Mouse (Mus musculus): ENCODE data around the gene Iqcf6.
"Not testable (repeated sequence)": the region's sequence is repeated elsewhere in the genome, so short reads cannot be mapped to it uniquely, and the experiment has no call there.

Gene Iqcf6

DNA sequence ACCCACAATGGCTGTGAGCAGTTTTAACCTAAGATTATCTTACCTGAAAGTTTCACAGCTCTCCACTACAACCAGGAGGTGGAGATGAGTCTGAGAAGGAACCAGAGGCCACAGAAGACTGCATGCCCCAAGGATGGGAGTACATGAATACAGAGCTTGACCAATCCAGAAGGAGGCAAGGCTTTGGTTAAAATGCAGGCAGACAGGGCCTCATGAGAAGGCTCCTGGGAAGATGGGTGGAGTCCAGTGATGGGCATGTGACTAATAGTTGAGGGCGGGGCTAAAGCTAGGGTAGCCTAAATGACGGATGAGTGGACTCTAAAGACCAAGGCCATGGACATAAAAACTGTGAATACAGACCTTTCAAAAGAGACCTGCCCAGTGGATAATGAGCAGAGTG lies at the start of gene Iqcf6:
Gene Iqcf6 (plus strand): TSS at position 301 of the 400 bp plus-strand sequence.
- DNase-seq (ENCODE audit: extremely low spot score, low read depth, low spot score), result no peak

DNA sequence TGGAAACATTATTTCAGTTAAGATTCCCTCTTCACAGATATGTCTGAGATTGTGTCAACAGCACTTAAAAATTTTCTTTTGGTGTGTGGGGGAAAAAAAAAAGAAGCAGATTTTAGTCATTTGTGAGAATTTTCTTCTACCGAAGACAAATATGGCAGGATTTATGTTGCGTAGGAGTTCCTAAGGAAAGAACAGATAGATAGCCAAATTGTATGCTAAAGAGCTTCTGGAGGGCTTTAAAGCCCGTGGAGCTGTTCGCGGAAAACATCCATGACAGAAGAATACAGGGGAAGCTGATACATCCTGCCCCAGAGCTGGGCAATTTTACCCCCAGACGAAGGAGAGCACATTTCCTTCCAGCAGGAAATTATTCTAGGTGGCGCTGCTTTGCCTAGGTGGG lies 46.4 kb upstream of the Iqcf6 start:
- no peak for DNase-seq (ENCODE audit: extremely low spot score, low read depth, low spot score)

DNA sequence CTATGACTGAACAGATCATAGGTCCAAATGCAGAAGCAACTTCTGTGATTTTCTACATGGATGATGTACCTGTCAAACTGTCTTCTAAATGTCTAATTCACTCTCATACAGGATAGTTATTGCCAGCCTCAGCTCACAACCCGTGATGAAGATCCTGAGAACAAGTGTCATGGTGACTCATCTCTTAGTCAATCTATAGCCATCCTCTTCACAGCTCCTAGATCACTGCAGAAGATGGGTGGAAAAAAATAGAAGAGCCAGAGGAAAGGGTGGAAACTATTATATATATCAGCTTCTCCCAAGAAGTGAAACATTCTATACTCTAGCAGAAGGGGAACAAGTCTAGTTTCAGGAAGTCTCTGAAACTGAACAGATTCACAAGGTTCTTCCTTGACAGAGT lies 43.8 kb upstream of the Iqcf6 start:
- DNase-seq (ENCODE audit: extremely low spot score, low read depth, low spot score), result no peak

DNA sequence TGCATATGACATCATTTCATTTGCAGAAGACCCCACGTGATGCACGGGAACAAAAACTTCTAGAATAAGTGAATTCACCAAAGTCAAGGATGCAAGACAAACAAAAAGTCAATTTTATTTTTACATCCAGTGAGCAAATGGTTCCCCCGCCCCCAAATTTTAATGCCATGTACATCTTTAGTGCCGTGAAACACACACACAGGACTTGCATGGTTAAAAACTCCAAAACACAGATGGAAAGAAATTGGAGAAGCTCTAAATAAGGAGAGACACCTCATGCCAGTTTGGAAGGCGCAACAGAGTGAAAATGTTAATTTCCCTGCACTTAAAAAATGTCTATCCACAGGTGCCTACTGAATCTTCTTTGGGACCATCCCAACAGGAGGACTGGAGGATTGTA lies 34.2 kb upstream of the Iqcf6 start:
- DNase-seq (ENCODE audit: extremely low spot score, low read depth, low spot score), result no peak

DNA sequence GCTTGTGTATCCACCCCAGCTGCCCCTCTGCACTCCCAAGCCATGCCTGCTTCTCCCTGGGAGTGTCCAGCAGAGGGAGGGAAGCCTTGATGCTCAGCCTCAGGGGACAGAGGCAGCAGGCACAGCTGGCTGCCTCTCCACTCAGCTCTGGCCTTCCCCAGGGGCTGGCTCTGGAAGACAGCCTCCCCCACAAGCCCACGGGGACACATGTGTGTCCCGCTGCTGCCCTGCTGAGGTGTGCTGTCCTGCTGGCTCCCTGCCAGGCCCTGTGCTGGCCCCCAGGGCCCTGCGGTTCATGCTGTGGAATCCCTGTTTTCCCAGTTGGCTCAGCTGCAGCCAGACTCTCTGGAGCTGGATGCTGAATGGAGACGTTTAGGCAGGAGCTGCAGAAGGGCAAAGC lies 31.0 kb upstream of the Iqcf6 start:
- DNase-seq (ENCODE audit: extremely low spot score, low read depth, low spot score), result not testable (repeated sequence)

DNA sequence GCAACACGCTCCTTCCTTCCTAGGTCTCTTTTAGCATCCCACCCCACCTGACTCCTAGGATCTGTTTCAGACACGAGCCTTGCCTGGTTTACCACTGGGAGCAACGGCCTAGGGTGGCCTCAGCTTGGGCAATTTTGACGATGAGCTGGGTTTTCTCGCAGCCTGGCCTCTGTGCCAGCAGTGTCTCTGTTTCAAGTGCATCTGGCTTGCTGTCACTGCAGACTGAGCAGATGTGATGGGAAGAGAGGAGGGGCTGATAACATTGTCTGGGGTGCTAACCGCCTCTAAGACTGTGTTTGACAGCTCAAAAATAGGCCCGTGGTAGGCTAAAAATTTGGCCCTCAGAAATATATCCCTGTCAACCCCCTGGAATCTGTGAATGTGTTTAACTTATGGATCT lies 30.5 kb upstream of the Iqcf6 start:
- DNase-seq (ENCODE audit: extremely low spot score, low read depth, low spot score), result no peak

DNA sequence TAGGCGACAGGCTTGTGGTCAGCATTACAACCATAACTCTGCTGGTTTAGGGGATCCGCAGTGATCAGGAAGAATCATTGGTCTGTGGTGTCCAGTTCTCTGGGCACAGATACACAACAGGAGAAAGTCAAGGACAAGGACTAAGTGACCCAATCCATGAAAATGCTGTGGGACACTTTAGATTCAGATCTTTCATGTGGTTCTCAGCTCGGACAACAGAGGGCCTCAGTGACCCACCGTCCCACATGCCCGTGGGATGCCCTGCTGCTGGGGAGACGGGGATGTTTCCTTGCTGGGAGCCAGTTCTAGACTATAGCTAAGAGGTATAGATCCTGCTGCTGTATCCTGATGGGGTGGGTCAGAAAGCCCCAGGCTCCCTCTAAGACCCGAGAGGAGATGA lies 27.9 kb upstream of the Iqcf6 start:
- no peak for DNase-seq (ENCODE audit: extremely low spot score, low read depth, low spot score)

DNA sequence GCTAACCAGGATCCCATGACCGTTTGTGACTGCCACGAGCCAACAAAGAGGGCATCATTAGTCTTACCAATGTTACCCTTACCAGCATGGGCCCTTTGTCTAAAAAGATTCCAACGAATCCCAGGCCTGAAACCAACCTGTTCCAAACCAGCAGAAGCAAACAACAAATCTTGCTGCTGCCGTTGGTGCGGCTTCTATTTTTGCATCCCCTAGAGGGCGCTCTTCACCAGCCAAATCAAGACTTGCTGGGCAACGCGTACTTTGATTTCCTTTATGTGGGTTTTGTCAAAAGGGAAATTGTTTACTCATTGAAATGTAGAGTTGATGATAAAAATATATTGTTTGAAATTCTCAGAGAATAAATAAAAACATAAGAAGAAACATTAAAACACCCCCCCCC lies 25.8 kb upstream of the Iqcf6 start:
- peak; percentile 26 for DNase-seq (ENCODE audit: extremely low spot score, low read depth, low spot score)

DNA sequence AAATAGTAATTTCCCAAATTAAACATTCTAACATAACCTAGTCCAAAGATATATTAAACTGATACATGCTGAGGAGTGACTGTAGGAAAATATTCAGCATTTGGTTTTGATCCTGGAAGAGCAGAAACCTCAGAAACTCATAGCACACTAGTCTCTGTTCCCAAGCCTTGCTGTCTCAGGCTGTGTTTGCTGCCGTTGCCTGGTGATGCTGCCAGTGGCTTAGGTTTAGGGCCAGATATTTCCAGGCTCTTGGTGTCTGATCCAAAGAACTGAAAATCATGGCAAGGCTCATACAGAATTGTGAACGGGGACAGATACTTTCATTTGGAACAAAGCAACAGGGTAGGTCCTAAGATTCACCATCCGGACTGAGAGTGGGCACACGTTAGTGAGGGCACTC lies 15.7 kb upstream of the Iqcf6 start:
- DNase-seq (ENCODE audit: extremely low spot score, low read depth, low spot score), result no peak

DNA sequence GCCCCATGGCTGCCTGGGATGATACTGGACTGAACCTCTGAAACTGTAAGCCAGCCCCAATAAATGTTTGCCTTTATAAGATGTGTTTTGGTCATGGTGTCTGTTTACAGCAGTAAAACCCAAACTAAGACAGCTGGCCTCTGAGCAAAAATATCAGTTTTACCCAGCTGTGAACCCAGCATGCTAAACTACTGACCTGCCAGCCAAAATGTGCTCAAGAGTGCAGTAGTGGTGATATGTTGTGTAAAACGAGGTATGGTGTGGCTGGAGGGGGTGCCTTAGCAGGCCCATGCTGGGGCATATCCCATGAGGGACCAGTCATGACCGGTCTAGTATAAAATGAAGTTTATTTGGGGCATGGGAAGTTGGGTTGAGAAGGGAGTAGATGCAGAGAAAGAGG lies 12.4 kb upstream of the Iqcf6 start:
- DNase-seq (ENCODE audit: extremely low spot score, low read depth, low spot score), result no peak

DNA sequence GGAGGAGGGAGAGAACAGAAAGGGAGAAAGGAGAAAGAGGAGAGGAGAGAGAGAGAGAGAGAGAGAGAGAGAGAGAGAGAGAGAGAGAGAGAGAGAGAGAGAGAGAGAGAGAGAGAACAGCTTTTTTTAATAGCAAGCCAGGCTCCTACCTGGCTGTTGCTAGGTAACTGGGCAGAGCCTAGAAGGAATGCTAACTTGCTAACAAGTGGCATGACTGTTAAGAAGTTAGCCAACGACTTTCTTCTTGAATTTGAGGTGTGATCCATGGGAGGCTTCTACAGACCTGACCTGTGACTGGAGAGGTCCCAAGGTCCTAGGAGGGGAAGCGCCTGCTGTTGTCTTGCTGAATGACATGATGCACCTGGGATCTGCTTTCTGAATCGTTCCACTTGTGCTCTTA lies 11.8 kb upstream of the Iqcf6 start:
- no peak for DNase-seq (ENCODE audit: extremely low spot score, low read depth, low spot score)

DNA sequence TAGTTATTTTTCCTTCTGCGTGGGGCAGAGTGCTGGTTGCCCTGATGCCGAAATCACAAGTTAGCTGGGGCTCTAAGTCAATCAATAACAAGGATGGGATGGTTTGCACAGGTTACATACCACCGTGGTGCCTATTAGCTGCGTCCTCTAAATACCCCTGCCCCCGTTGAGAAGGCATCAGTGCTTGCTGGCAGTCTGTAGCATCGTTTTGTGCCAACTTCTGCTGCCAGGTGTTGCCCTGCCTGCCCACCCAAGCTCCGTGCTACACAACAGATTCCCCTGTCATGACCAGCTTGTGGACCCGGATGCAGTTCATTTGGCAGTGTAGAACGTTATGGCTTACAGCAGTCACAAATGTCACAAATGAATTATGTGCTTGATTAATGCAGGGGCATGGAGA lies 10.1 kb upstream of the Iqcf6 start:
- DNase-seq (ENCODE audit: extremely low spot score, low read depth, low spot score), result no peak

DNA sequence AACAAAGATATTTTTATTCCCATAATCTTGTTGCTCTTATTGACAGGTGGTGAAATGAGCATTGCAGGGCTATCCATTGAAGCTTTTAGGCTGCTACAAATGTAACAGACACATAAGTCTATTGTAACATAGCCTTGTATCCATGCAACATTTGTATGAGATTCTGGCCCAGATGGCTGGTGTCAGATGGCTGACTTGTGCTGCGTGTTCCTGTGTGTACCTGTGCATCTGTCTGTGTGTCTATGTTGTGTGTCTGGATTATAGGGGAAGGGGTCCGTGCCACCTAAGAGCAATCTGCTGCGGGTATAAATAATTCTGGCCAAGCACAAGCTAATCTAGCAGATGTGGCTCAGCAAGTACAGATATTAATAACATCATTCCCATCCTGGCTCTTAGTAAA lies 8.9 kb upstream of the Iqcf6 start:
- no peak for DNase-seq (ENCODE audit: extremely low spot score, low read depth, low spot score)

DNA sequence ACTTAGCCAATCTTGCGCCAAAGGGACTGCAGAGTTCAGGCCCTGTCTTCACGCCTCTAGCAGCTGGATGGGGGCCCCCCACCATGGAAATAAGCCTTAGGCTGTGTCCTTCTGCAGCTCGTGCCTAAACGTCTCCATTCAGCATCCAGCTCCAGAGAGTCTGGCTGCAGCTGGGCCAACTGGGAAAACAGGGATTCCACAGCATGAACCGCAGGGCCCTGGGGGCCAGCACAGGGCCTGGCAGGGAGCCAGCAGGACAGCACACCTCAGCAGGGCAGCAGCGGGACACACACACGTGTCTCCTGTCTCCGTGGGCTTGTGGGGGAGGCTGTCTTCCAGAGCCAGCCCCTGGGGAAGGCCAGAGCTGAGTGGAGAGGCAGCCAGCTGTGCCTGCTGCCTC lies 1.4 kb downstream of the Iqcf6 start:
- DNase-seq (ENCODE audit: extremely low spot score, low read depth, low spot score), result not testable (repeated sequence)

DNA sequence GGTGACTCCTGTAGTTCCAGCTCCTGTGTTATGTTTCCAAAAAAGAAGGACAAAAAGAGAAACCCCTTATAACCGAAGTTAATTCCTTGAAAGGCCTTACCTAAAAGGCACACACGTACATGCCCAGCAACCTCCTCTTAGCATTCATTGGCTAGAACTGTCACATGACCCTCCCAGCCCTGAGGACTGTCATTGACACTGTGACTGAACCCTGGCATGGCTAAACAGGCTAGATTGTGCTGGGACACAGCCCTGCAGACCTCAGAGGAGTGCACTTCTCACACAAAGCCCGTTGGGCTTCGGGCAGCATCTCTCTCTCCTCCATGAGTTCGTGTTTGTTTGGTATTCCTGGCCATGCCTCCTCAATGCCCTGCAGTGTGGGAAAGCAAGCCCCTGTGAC lies 5.8 kb downstream of the Iqcf6 start:
- DNase-seq (ENCODE audit: extremely low spot score, low read depth, low spot score), result no peak

DNA sequence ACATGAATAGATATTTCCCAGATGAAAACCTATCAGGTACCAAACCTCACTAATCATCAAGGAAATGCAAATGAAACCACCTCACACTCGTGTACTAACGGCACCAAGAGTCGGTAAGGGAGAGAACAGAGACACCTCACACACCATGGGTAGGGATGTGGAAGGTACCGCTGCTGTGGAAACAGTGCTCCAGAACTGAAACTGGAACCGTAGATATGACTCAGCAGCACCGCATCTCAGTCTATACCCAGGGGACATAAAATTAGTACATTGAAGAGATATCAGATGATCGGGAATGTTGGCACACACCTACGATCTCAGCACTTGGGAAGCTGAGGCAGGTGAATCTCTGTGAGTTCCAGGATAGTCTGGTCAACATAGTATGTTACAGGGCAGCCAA lies 11.8 kb downstream of the Iqcf6 start:
- no peak for DNase-seq (ENCODE audit: extremely low spot score, low read depth, low spot score)

DNA sequence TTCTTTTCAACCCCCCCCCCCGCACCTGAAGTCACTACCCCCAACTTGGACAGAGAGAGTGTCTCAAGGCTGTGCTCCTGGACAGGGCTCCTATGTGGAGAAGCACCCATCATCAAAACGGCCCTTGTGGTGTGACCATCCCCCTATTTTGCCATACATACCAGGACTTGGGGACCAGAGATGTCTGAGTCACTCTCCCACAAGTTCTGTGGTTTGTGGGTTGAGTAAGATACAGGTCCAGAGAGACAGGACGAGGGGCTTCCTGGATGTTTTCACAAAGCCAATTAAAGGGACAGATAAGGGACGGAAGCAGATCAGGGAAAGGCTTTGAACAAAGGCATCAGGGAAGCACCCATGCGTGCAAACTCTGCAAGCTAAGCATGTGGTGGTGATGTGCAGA lies 15.0 kb downstream of the Iqcf6 start:
- DNase-seq (ENCODE audit: extremely low spot score, low read depth, low spot score), result no peak

DNA sequence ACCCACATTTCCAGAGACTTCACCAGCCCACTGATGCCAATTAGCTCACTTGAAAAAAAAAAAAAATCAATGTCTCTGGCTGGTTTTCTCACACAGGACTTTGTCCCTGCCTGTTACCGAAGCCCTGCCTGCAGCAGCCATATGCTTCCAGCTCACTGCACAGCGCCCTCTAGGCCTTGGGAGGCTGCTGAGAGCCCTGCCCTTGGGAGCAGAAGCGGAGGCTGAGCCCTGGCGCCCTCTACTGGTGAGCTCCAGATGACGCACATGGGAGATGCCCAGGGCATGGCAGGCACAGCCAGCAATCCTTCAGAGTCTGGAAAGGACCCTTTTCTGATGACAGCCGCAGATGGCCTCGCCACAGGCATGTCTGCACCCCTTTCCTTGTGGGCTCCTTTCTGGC lies 16.7 kb downstream of the Iqcf6 start:
- peak; percentile 50 for DNase-seq (ENCODE audit: extremely low spot score, low read depth, low spot score)

DNA sequence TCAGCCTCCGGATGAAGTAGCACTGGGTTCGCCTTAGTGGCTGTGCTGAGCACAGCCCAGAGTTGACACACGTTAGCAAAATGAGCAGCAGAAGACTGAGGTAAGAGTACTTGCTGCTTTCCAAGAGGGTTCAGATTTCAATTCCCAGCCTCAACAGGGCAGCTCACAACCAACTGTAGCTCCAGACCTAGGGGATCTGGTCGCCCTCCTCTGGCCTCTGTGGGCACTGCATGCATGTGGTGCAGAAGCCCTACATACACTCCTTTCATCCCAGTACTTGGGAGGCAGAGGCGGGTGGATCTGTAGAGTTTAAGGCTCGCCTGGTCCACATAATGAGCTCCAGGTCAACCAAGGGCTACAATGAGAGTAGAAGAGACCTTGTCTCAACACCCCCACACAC lies 17.4 kb downstream of the Iqcf6 start:
- no peak for DNase-seq (ENCODE audit: extremely low spot score, low read depth, low spot score)

DNA sequence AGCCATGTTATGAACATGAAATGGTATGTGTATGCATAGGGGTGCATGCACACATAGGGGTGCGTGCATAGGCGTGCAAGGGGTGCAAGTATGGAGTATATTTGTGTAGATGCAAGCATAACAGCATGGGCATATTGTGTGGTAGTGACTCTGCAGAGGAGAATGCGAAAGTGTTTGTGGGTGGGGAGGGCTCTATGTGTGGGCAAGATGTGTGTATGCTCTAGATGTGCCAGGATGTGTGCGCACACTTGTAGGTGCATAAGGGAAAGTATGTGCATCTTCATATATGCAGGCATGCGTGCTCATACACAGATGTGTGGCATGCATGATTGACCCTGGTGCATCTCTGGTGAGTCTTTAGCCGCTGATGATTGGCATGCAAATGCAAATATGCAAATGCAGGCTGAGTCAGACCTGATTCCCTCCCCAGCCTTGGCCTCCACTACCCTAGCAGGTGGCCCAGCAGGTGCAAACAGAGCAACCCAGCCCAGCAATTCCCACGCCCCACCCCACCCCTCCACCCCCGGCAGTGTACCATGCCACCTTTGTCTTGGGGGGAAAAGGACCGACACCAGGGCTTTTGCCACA lies 19.4 kb downstream of the Iqcf6 start:
- DNase-seq (ENCODE audit: extremely low spot score, low read depth, low spot score), result no peak

DNA sequence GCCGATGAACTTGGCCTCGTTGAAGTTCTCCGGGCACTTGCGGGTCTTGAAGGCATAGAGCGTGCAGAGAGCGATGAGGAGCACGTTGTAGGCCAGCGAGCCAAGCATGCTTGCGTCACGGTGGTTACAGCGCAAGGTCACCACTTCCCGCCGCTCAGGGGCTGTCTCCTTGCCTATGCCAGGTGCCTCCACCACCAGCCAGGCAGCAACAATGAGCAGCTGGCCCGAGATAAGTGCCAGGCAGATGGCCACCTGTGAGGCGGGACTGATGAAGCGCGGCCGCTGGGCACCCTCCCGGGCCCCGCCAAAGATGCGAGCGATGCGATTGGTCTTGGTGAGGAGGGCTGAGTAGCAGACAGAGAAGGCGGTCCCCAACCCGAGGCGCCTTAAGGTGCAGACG lies 20.8 kb downstream of the Iqcf6 start:
- DNase-seq (ENCODE audit: extremely low spot score, low read depth, low spot score), result no peak

DNA sequence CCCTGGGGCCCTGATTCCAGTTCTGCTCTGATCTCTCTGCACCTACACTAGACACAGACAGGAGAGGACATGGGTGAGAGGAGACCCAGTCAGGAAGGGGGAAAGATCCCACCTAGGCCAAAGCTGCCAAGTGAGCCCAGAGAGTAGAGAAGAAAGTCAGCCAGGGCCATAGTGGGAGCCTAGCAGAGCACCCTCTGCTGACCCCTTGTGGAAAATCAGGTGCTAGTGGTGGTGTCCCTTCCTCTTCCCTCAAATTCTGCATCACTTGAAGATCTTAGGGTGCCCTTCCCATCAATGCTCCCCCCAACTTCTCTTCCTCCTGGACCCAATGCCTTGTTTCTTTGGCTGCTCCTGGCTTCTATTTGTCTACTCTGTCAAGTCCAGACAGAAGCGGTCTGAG lies 26.3 kb downstream of the Iqcf6 start:
- DNase-seq (ENCODE audit: extremely low spot score, low read depth, low spot score), result no peak

DNA sequence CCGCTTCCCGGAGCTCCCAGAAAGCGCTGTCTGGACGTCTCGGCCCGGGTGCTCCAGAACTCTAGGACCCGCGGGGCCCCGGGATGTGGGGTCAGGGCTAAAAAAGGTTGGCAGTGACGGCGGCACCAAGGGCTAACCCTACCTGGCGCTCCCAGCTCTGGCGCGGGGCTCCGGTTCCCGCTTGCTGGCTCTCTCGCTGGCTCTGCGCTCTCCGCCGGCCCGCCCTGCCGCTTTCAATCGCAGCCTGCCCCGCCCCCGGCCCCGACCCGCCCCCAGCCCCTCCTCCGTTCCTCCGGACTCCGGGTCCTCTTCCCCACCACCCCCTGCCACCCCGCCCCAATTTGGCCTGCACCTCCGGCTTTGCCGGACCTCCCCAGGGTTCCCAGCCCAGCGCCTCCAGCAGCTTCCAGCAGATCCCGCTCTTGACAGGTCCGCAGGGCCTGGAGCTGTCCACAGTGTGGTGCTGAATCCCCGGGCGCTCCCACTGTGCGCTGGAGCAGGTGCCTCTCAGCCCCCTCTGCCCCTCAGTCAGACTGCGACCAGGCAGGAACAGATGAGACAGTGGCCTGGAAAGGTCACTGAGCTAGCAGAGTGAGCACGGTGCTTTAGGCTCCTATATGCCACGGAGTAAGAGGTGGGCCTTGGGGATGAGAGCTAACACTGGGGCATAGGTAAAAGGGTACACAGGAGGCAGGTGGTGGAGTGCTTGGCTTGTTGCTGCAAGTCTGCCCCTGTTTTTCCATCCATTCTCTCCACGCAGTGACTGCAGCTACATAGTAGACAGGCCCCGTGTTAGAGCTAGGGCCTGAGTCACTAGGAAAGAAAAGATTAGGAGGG lies 29.7 kb downstream of the Iqcf6 start, which contains the start of gene Grm2:
Gene Grm2 (minus strand): TSS at position 199 of the 837 bp plus-strand sequence.
- peak; percentile 41 for DNase-seq (ENCODE audit: extremely low spot score, low read depth, low spot score)
